Mouse (Mus musculus): ENCODE measurements around the gene Tdpoz2.
"Not testable (repeated sequence)": the region's sequence is repeated elsewhere in the genome, so short reads cannot be mapped to it uniquely, and the experiment has no call there.

Tdpoz2 gene

DNA sequence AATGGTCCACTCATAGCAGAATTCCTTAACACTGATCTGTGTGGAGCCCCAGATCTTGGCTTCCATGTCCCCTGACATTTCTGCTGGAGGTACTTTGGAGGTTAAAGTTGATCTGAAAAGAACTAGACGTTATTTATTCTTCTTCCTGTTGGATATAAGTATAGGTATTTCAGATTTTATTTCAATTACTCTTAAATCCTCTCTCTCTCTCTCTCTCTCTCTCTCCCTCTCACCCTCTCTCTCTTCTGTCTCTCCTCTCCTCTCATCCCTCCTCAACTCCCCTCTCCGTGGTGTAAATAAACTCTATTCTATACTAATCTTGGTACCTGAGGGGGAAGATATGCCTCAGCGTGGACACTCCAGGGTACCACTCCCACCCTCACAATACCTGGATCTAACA, at the start of gene Tdpoz2:
TSS of gene Tdpoz2 (minus strand) at position 101 of the 400 bp plus-strand sequence.
- no peak for DNase-seq

DNA sequence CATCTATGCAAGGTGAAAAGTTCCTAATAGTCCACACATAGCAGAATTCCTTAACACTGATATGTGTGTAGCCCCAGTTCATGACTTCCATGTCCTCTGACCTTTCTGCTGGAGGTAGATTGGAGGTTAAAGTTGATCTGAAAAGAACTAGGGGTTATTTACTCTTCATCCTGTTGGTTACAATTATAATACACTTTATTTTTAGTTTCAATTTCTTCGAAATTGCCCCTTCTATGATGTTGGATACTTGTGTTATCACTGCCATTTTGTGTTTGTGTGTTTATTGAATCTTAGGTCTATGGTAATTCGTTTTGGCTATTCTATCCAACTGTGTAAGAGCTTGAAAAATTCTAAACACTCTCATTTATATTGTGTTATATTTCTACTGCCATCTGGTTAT, 40.5 kb upstream of the Tdpoz2 start, which contains the start of gene Gm37596:
TSS of gene Gm37596 (minus strand) at position 101 of the 400 bp plus-strand sequence.
- not testable (repeated sequence) for DNase-seq

DNA sequence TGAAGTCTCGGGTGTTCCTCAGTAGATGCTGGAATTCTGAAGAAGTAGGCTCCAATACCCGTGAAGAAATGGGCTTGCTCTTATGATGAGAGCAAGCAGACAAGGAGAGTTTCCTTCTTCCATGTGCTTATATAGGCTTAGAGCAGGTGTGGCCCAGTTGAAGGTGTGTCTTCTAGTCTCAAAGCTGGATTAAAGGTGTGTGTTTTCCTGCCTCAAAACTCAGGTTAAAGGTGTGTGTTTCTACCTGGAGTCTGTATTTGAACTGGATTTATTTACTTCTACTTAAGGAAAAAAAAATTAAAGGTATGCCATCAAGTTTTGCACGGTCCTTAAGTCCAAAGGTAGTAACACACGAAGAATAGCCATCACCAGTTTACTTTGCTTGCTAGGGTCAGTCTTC, 23.7 kb upstream of the Tdpoz2 start, which contains the start of gene Tdpoz1:
TSS of gene Tdpoz1 (minus strand) at position 101 of the 400 bp plus-strand sequence.
- DNase-seq = not testable (repeated sequence)

DNA sequence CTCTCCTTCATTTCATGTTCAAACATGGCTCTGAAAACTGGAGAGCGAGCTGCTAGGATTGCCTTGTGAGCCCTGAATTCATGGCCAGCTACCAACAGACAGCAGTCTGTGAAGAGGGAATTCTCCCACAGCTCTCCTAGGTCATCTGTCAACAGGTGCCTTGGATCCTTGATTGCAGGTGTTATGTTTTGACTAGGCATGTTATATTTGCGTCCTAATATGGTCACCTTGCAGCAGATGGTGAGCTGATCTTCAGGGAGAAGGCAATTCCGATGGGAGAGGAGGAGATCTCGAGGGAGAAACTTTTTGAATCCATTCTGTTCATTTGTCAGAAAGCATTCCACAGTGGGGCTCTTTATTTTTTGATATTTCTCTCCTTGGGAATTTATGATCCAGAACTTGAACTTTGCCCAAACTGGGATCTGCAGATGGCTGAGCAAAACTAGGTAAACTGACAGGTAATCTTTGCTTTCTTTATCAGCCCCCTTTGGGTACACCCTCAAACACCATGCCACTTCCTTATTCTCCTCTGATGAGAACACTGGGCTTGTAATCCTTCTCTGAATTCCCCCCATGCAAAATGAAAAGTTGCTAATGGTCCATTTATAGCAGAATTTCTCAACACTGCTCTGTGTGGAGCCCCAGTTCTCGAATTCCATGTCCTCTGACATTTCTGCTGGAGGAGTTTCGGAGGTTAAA, 18.5 kb upstream of the Tdpoz2 start:
- not testable (repeated sequence) for DNase-seq

DNA sequence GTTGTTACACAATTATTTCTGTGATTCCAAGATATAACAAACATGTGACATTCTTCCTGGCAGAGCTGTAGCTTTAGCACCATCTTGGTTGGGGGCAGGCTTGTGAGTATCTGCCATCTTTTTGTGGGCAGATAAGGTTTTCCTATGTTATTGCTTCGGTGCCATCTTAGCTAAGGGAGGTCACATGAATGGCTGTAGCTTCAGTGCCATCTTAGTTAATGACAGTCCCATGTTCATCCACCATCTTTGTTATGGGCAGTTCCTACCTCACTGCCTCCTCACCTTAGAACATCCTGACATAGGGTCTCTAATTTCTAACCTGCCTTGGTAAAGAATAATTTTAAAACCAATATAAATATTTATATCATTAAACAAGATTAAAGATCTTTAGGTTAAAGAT, 1.8 kb upstream of the Tdpoz2 start:
- DNase-seq = no peak

DNA sequence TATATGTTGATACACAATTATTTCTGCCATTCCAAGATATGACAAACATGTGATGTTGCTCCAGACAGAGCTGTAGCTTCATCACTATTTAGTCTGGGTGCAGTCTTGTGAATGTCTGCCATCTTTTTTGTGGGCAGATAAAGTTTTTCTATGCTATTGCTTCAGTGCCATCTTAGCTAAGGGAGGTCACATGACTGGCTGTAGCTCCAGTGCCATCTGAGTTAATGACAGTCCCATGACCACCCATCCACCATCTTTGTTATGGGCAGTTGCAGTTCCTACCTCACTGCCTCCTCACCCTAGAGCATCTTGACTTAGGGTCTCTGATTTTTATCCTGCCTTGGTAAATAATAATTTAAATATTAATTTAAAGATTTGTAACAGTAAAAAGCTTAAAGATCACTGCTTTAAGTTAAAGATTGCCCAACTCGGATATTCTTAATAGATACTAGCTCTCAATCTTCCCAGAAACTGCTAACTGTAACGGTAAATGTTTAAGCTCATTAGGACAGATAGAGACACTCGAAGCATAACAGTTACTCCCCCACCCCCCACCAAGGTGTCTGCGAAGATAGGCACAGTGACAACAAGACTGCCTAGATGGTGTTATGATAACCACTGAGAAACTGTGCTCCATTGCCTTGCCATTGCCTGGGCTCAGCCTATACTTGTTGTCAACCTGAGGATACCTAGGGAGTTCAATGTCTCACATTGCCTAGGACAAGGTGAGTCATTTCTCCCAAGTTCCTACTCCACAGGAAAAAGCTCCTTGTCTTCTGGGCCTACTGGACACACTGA, 21.4 kb downstream of the Tdpoz2 start:
- not testable (repeated sequence) for DNase-seq

DNA sequence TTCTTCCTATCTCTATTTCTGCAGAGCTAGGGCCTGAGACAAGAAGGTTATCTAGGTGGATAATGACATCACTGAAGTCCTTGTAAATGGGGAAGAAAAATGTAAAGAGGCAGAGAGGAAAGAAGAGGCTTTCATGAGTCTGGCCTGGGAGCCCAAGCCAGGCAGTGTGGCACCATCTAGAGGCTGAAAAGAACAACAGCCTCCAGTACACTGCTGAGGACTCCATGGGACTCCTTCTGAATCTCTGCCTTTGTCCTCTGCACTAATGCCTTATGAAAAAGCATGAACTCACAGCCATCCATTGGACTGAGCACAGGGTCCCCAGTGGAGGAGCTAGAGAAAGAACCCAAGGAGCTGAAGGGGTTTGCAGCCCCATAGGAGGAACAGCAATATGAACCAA, 43.5 kb downstream of the Tdpoz2 start:
- DNase-seq = not testable (repeated sequence)

DNA sequence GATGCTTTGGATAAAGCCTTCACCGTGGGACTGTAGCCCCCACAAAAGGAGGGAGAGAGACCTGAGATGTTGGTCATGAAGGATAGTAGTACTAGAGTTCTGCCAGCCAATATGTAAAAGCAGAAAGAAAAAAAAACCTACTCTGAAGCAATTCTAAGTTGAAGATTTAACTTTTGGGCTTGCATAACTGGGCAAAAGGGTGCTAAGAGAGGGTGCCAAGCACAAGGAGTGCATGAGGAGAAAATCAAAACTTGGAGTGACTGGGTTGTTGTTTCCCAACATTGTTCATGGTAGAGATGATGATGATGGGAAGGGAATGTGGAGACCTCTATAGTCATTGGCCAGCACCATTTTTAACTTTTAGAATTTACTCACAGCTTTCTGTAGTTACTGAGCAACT, 50.6 kb downstream of the Tdpoz2 start:
- no peak for DNase-seq
